Mouse (Mus musculus): Measurements from ENCODE around the gene Mbl2. TPM values are rescaled to one million over a fixed set of nuclear protein-coding genes. Genes with fewer than 3 reads are reported as not detected.
A peak's percentile ranks its signal among the peaks of the same experiment; 100 is the strongest.

Gene Mbl2
- total RNA-seq (2014; rRNA removed) (not detected in 2 replicates), polyA plus RNA-seq (2015; fragmentation: Nextera tagmentation; extraction: Ambion mirVana) (not detected in 2 replicates)

DNA sequence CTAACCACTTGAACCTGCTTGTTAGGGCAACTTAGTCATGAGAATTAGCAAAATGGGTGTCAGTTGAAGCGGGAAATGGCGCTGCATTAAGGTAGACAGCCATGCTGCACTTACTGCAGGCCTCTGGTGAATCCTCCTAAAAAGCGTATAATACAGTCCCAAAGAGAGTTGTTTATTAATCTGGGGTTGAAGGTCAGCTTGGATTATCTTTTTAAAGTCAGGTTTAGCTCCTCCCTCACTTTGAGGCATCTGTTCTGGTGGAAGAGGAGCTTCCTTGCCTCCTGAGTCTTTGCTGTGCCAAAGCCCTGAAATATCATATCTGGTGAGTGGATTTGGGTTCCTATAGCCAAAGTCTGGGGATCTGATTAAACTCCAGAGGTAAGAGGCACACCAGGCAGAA lies at the start of gene Mbl2:
Mbl2 (plus strand) TSS at position 252 of the 400 bp plus-strand sequence.
- Histone ChIP-seq H3K27me3 (ENCODE audit: insufficient read depth, low read length) (no peaks in the 10 kb centered on the region), H3K4me2 (ENCODE audit: low read depth, low read length, poor library complexity, severe bottlenecking) (no peak within 1 kb of the TSS), H3K9ac (replicated peaks; ENCODE audit: low read length, poor library complexity, severe bottlenecking) (no peak within 1 kb of the TSS), H3K36me3 (ENCODE audit: insufficient read depth, low read length) (no peaks in the 10 kb centered on the region), H3K4me3 (ENCODE audit: low read depth, low read length) (no peak within 1 kb of the TSS), H3K4me1 (ENCODE audit: insufficient read depth, low read length) (no peaks in the 10 kb centered on the region), H3K27ac (ENCODE audit: low read depth, low read length) (no peak within 1 kb of the TSS), H3K9me3 (ENCODE audit: low read length) (no peaks in the 10 kb centered on the region)
- WGBS, result 82% methylated on average over 3 of the region's 3 CpGs
- DNase-seq (ENCODE audit: low spot score), result no peak
- ATAC-seq (ENCODE audit: low FRiP score), result no peak
- TF ChIP-seq CTCF (IDR thresholded peaks at IDR 0.05), result no peak

DNA sequence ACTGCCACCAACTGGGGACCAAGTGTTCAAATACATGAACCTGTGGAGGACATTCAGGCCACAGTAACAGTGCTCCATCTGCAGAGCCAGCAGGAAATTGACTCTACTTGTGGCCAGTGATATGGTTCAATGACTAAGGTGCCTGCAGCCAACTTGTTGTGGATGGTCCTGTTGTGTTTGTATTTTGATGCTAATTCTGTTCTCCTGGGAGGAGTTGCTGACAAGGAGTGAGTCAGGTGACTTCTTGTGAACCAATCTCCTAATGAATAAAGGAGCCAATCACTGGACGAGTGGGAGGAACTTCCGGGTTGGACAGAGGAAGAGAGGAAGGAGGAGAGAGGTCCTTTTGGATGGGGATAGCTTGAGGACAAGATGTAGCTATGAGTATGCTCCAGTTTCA lies 47.2 kb upstream of the Mbl2 start:
- ATAC-seq (ENCODE audit: low FRiP score) (no peak), DNase-seq (ENCODE audit: low spot score) (no peak)
- WGBS, result 91% methylated on average over 2 of the region's 2 CpGs
- H3K9me3 ChIP-seq (ENCODE audit: low read length), result 0 out of 2 replicates have a peak, but pooled peaks cover 4% of the 10 kb centered on the region
- H3K27me3 ChIP-seq (ENCODE audit: insufficient read depth, low read length), result no peaks in the 10 kb centered on the region
- no peak overlapping the region for H3K4me3 ChIP-seq (ENCODE audit: low read depth, low read length)
- H3K9ac ChIP-seq (replicated peaks; ENCODE audit: low read length, poor library complexity, severe bottlenecking), result no peak overlapping the region
- H3K4me2 ChIP-seq (ENCODE audit: low read depth, low read length, poor library complexity, severe bottlenecking), result no peak overlapping the region
- no peak for TF ChIP-seq CTCF (IDR thresholded peaks at IDR 0.05)
- no peak overlapping the region for H3K27ac ChIP-seq (ENCODE audit: low read depth, low read length)
- no peaks in the 10 kb centered on the region for H3K36me3 ChIP-seq (ENCODE audit: insufficient read depth, low read length)
- no peaks in the 10 kb centered on the region for H3K4me1 ChIP-seq (ENCODE audit: insufficient read depth, low read length)

DNA sequence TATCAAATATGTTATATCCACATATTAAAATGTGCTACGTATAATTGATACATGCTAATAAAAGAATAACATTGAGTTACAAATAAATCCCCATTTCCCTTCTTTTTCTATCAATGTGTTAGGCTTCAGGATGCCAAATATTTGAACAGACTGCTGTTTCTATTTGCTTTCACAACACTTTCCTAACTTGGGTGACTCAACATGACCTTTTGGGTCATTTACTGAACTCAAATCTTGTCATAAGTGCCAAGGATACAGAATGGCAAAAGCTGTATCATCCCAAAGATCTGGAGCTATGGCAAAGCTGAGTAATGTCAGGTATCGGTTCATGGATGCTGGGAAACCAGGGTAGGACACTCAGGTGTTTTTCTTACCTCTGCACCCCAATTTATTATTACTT lies 45.5 kb upstream of the Mbl2 start:
- Histone ChIP-seq H3K9ac (replicated peaks; ENCODE audit: low read length, poor library complexity, severe bottlenecking) (no peak overlapping the region), H3K36me3 (ENCODE audit: insufficient read depth, low read length) (no peaks in the 10 kb centered on the region), H3K27me3 (ENCODE audit: insufficient read depth, low read length) (no peaks in the 10 kb centered on the region), H3K4me3 (ENCODE audit: low read depth, low read length) (no peak overlapping the region), H3K4me2 (ENCODE audit: low read depth, low read length, poor library complexity, severe bottlenecking) (no peak overlapping the region), H3K27ac (ENCODE audit: low read depth, low read length) (no peak overlapping the region), H3K4me1 (ENCODE audit: insufficient read depth, low read length) (no peaks in the 10 kb centered on the region), H3K9me3 (ENCODE audit: low read length) (0 out of 2 replicates have a peak, but pooled peaks cover 4% of the 10 kb centered on the region)
- no peak for ATAC-seq (ENCODE audit: low FRiP score)
- no peak for DNase-seq (ENCODE audit: low spot score)
- 93% methylated on average over 2 of the region's 2 CpGs for WGBS
- no peak for TF ChIP-seq CTCF (IDR thresholded peaks at IDR 0.05)

DNA sequence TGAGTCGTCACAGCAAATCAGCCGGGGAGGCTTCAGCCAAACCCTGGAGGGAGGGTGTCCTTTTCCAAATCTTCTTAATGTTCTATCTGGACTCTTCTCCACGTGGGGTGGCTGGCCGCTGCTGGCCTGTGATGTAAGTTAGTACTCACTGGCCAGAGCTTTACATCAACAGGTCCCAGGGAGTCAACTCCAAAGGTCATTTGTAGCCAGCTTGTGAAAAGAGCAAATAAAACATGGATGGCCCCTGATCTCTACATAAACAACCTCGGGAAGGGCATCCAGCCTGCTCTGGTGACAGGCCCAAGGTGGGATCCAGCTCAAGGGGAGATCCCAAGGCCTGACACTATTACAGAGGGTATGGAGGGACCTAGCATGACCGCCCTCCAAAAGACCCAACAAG lies 37.7 kb upstream of the Mbl2 start:
- H3K4me1 ChIP-seq (ENCODE audit: insufficient read depth, low read length), result no peaks in the 10 kb centered on the region
- H3K27me3 ChIP-seq (ENCODE audit: insufficient read depth, low read length), result no peaks in the 10 kb centered on the region
- ATAC-seq (ENCODE audit: low FRiP score) (no peak), DNase-seq (ENCODE audit: low spot score) (no peak)
- no peak overlapping the region for H3K27ac ChIP-seq (ENCODE audit: low read depth, low read length)
- no peaks in the 10 kb centered on the region for H3K9me3 ChIP-seq (ENCODE audit: low read length)
- H3K4me2 ChIP-seq (ENCODE audit: low read depth, low read length, poor library complexity, severe bottlenecking), result no peak overlapping the region
- WGBS, result 82% methylated on average over 6 of the region's 6 CpGs
- H3K4me3 ChIP-seq (ENCODE audit: low read depth, low read length), result no peak overlapping the region
- no peaks in the 10 kb centered on the region for H3K36me3 ChIP-seq (ENCODE audit: insufficient read depth, low read length)
- no peak for TF ChIP-seq CTCF (IDR thresholded peaks at IDR 0.05)
- no peak overlapping the region for H3K9ac ChIP-seq (replicated peaks; ENCODE audit: low read length, poor library complexity, severe bottlenecking)

DNA sequence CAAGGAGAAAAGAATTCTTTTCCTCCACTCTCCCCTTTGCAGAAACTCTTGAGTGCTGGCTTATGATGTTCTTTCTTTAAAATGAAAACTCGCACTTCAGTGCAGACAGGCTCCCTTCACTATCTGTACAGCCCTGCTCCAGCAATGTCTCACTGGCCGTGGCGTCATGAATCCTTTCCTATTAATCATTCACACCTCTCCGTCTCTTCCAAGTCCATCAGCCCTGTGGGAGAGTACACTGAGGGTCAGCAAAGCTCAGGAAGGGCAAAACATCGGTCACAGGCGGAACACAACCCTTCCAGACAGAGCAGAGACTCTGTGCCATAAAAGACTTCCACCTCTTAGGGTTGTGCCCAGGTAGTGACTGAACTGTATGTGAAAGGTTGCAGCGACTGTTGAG lies 30.6 kb upstream of the Mbl2 start:
- Histone ChIP-seq H3K4me1 (ENCODE audit: insufficient read depth, low read length) (no peaks in the 10 kb centered on the region), H3K27ac (ENCODE audit: low read depth, low read length) (no peak overlapping the region), H3K4me3 (ENCODE audit: low read depth, low read length) (no peak overlapping the region), H3K27me3 (ENCODE audit: insufficient read depth, low read length) (no peaks in the 10 kb centered on the region), H3K9me3 (ENCODE audit: low read length) (no peaks in the 10 kb centered on the region), H3K36me3 (ENCODE audit: insufficient read depth, low read length) (no peaks in the 10 kb centered on the region), H3K4me2 (ENCODE audit: low read depth, low read length, poor library complexity, severe bottlenecking) (no peak overlapping the region), H3K9ac (replicated peaks; ENCODE audit: low read length, poor library complexity, severe bottlenecking) (no peak overlapping the region)
- no peak for ATAC-seq (ENCODE audit: low FRiP score)
- TF ChIP-seq CTCF (IDR thresholded peaks at IDR 0.05), result no peak
- no peak for DNase-seq (ENCODE audit: low spot score)
- 85% methylated on average over 7 of the region's 7 CpGs for WGBS

DNA sequence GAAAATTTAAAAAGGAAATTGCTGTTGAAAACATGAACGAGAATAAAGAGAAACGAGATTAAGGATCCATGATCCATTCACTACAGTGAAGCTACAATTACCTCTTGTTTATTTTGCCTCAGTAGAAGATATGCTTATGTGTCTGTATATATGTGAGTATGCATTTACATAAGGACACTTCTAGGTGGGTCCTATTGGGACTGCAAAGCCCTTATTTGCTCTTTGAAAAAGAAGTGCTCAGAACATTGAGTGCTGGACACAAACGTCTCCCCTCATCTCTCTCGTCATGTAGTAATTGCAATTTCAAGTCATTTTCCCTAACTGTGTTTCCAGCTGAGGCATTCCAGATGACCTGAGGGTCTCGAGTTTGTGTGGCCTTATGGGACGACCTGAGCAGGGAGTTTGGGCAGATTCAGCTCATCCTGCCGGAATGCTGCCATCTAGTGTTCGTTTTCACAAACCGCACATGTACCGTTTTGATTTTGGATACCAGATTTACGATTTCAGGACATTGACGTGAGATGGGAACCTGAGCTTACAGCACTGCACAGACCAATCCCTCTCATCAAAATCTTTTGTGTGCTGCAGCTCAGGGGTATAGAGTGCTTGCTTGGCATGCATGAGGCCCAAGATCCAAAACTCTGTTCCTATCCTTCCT lies 27.5 kb upstream of the Mbl2 start:
- WGBS, result 17% methylated on average over 12 of the region's 12 CpGs
- Histone ChIP-seq H3K27me3 (ENCODE audit: insufficient read depth, low read length) (no peaks in the 10 kb centered on the region), H3K4me2 (ENCODE audit: low read depth, low read length, poor library complexity, severe bottlenecking) (no peak overlapping the region), H3K4me1 (ENCODE audit: insufficient read depth, low read length) (no peaks in the 10 kb centered on the region), H3K27ac (ENCODE audit: low read depth, low read length) (no peak overlapping the region), H3K9ac (replicated peaks; ENCODE audit: low read length, poor library complexity, severe bottlenecking) (no peak overlapping the region), H3K36me3 (ENCODE audit: insufficient read depth, low read length) (no peaks in the 10 kb centered on the region), H3K4me3 (ENCODE audit: low read depth, low read length) (no peak overlapping the region), H3K9me3 (ENCODE audit: low read length) (no peaks in the 10 kb centered on the region)
- TF ChIP-seq CTCF (IDR thresholded peaks at IDR 0.05), result peak; percentile 94
- peak; percentile 80 for DNase-seq (ENCODE audit: low spot score)
- ATAC-seq (ENCODE audit: low FRiP score), result peak; percentile 41; the same call in 1 of the 2 replicates
